Mouse (Mus musculus) CH12.LX (cell line): ENCODE measurements around the gene D230025D16Rik. TPM values are rescaled to one million over a fixed set of nuclear protein-coding genes. Genes with fewer than 3 reads are reported as not detected.

Source experiments
- DNase-seq: peaks from one replicate; pipeline ENCODE4 v3.0.0-alpha.2; 2013; ENCODE audit errors: extremely low read depth
- H3K27ac ChIP-seq: 2 replicates; pipeline ENCODE4 v1.5.1; 2012; ENCODE audit warnings: low read depth, mild to moderate bottlenecking, control low read depth, moderate library complexity; ENCODE audit not compliant: insufficient read depth
- H3K27me3 ChIP-seq: replicated peaks from 2 replicates; pipeline ENCODE3; 2012; ENCODE audit warnings: inconsistent platforms
- H3K36me3 ChIP-seq, 2 experiments: replicated peaks in 1 of 2; 2 replicates each; pipeline versions ENCODE3 to v1.6.1; 2012; ENCODE audit warnings: inconsistent platforms in 1 of 2, low read length in 1 of 2, mild to moderate bottlenecking in 1 of 2, mixed read lengths in 1 of 2, moderate library complexity in 1 of 2; ENCODE audit not compliant: control insufficient read depth in 1 of 2, insufficient read depth in 1 of 2
- H3K4me1 ChIP-seq, 2 experiments: 2 replicates each; pipeline ENCODE4 v1.6.1; 2012; ENCODE audit warnings: inconsistent platforms in 1 of 2, moderate library complexity in 1 of 2; ENCODE audit not compliant: insufficient read depth in 2 of 2, control insufficient read depth in 1 of 2
- H3K4me2 ChIP-seq: 2 replicates; pipeline ENCODE4 v1.6.1; 2012; ENCODE audit warnings: low read depth, mild to moderate bottlenecking, control low read depth; ENCODE audit not compliant: poor library complexity, insufficient read depth, severe bottlenecking
- H3K4me3 ChIP-seq, 3 experiments: fragments of 150-350 bp in 1 of 3; sonication (generic) in 1 of 3; replicated peaks in 1 of 3; 2 replicates each; pipeline versions ENCODE3 to v1.5.1; 2011 to 2012; ENCODE audit warnings: low read depth in 2 of 3, low read length in 2 of 3, mild to moderate bottlenecking in 2 of 3, moderate library complexity in 2 of 3, control low read depth in 1 of 3, improper control_type of control experiment in 1 of 3, inconsistent platforms in 1 of 3, mixed read lengths in 1 of 3; ENCODE audit not compliant: poor library complexity in 1 of 3
- H3K79me2 ChIP-seq: replicated peaks from 2 replicates; pipeline ENCODE4 v1.6.1; 2012; ENCODE audit warnings: mild to moderate bottlenecking, moderate library complexity; ENCODE audit not compliant: control insufficient read depth, poor library complexity, insufficient read depth, severe bottlenecking; ENCODE audit errors: extremely low read depth
- H3K9ac ChIP-seq: 2 replicates; pipeline ENCODE4 v1.6.1; 2012; ENCODE audit warnings: low read depth, mild to moderate bottlenecking, control low read depth, moderate library complexity; ENCODE audit not compliant: insufficient read depth
- H3K9me3 ChIP-seq: replicated peaks from 2 replicates; pipeline ENCODE3; 2012; ENCODE audit warnings: low read length, inconsistent platforms, mixed read lengths
- BHLHE40 ChIP-seq: IDR thresholded peaks from 2 replicates; pipeline ENCODE4 v1.6.1; 2011; ENCODE audit warnings: mild to moderate bottlenecking, low read depth, low read length, improper control_type of control experiment
- CHD1 ChIP-seq: IDR thresholded peaks from 2 replicates; pipeline ENCODE4 v1.6.1; 2012; ENCODE audit warnings: low read depth, low read length, improper control_type of control experiment, inconsistent platforms
- CHD2 ChIP-seq: IDR thresholded peaks from 2 replicates; pipeline ENCODE4 v1.6.1; 2011; ENCODE audit warnings: low read length, improper control_type of control experiment
- CTCF ChIP-seq, 2 experiments: IDR thresholded peaks in 1 of 2; conservative IDR thresholded peaks in 1 of 2; 2 replicates each; pipeline ENCODE4 v1.5.1; 2011 to 2012; ENCODE audit warnings: low read depth in 2 of 2, low read length in 2 of 2, improper control_type of control experiment in 1 of 2, inconsistent platforms in 1 of 2, mild to moderate bottlenecking in 1 of 2, moderate library complexity in 1 of 2
- ELF1 ChIP-seq: IDR thresholded peaks from 2 replicates; pipeline ENCODE4 v1.6.1; 2014; ENCODE audit warnings: low read depth, mild to moderate bottlenecking, inconsistent platforms, low read length, improper control_type of control experiment
- EP300 ChIP-seq: IDR thresholded peaks from 2 replicates; pipeline ENCODE4 v1.6.1; 2011; ENCODE audit warnings: low read length, improper control_type of control experiment
- HCFC1 ChIP-seq: IDR thresholded peaks from 2 replicates; pipeline ENCODE4 v1.6.1; 2012; ENCODE audit warnings: low read depth, mild to moderate bottlenecking, inconsistent platforms, low read length, improper control_type of control experiment
- IRF4 ChIP-seq: IDR thresholded peaks from 2 replicates; pipeline ENCODE4 v1.6.1; 2014; ENCODE audit warnings: low read depth, mild to moderate bottlenecking, inconsistent platforms, low read length, improper control_type of control experiment
- JUN ChIP-seq: IDR thresholded peaks from 2 replicates; pipeline ENCODE4 v1.6.1; 2011; ENCODE audit warnings: low read depth, mild to moderate bottlenecking, low read length, improper control_type of control experiment, moderate library complexity; ENCODE audit not compliant: insufficient read depth
- KAT2A ChIP-seq: IDR thresholded peaks from 2 replicates; pipeline ENCODE4 v1.6.1; 2012; ENCODE audit warnings: low read length, improper control_type of control experiment, inconsistent platforms; ENCODE audit not compliant: insufficient replicate concordance
- MAFK ChIP-seq: IDR thresholded peaks from 2 replicates; pipeline ENCODE4 v1.6.1; 2011; ENCODE audit warnings: low read length, improper control_type of control experiment; ENCODE audit not compliant: insufficient replicate concordance
- MAX ChIP-seq: IDR thresholded peaks from 2 replicates; pipeline ENCODE4 v1.6.1; 2011; ENCODE audit warnings: low read length, improper control_type of control experiment
- MAZ ChIP-seq: IDR thresholded peaks from 2 replicates; pipeline ENCODE4 v1.6.1; 2012; ENCODE audit warnings: low read depth, mild to moderate bottlenecking, inconsistent platforms, low read length, improper control_type of control experiment, moderate library complexity
- MEF2A ChIP-seq: IDR thresholded peaks from 2 replicates; pipeline ENCODE4 v1.6.1; 2014; ENCODE audit warnings: low read depth, mild to moderate bottlenecking, inconsistent platforms, low read length, improper control_type of control experiment, borderline replicate concordance
- MXI1 ChIP-seq: IDR thresholded peaks from 2 replicates; pipeline ENCODE4 v1.6.1; 2011; ENCODE audit warnings: mild to moderate bottlenecking, low read depth, low read length, improper control_type of control experiment
- NRF1 ChIP-seq: IDR thresholded peaks from 2 replicates; pipeline ENCODE4 v1.6.1; 2014; ENCODE audit warnings: low read depth, mild to moderate bottlenecking, inconsistent platforms, low read length, improper control_type of control experiment, moderate library complexity
- PAX5 ChIP-seq: IDR thresholded peaks from 2 replicates; pipeline ENCODE4 v1.6.1; 2012; ENCODE audit warnings: low read length, inconsistent platforms, mixed read lengths
- POLR2A ChIP-seq: IDR thresholded peaks from 2 replicates; pipeline ENCODE4 v1.6.1; 2011; ENCODE audit warnings: low read depth, mild to moderate bottlenecking, improper control_type of control experiment, low read length
- POLR2AphosphoS2 ChIP-seq: IDR thresholded peaks from 2 replicates; pipeline ENCODE4 v1.6.1; 2011; ENCODE audit warnings: low read depth, low read length, improper control_type of control experiment
- RAD21 ChIP-seq: IDR thresholded peaks from 2 replicates; pipeline ENCODE4 v1.6.1; 2011; ENCODE audit warnings: low read depth, mild to moderate bottlenecking, low read length, improper control_type of control experiment, moderate library complexity
- RCOR1 ChIP-seq: conservative IDR thresholded peaks from 2 replicates; pipeline ENCODE4 v1.6.1; 2012; ENCODE audit warnings: low read depth, mild to moderate bottlenecking, inconsistent platforms, low read length, improper control_type of control experiment
- SIN3A ChIP-seq: IDR thresholded peaks from 2 replicates; pipeline ENCODE4 v1.6.1; 2012; ENCODE audit warnings: low read length, improper control_type of control experiment, inconsistent platforms
- TBP ChIP-seq: conservative IDR thresholded peaks from 2 replicates; pipeline ENCODE4 v1.6.1; 2011; ENCODE audit warnings: low read depth, low read length, improper control_type of control experiment
- TCF12 ChIP-seq: IDR thresholded peaks from 2 replicates; pipeline ENCODE4 v1.6.1; 2014; ENCODE audit warnings: low read depth, mild to moderate bottlenecking, inconsistent platforms, low read length, improper control_type of control experiment
- UBTF ChIP-seq: IDR thresholded peaks from 2 replicates; pipeline ENCODE4 v1.6.1; 2012; ENCODE audit warnings: low read depth, mild to moderate bottlenecking, inconsistent platforms, low read length, improper control_type of control experiment, moderate library complexity
- USF1 ChIP-seq: IDR thresholded peaks from 2 replicates; pipeline ENCODE4 v1.6.1; 2014; ENCODE audit warnings: low read depth, mild to moderate bottlenecking, inconsistent platforms, low read length, improper control_type of control experiment
- USF2 ChIP-seq: conservative IDR thresholded peaks from 2 replicates; pipeline ENCODE4 v1.6.1; 2011; ENCODE audit warnings: low read depth, low read length, improper control_type of control experiment
- dilution Hi-C: fragments of 300-500 bp; cut with MboI; formaldehyde crosslinking; loops from 2 replicates; pipeline ENCODE4 v1.14.3; 2020; ENCODE audit warnings: low sequenced_read_pairs; ENCODE audit not compliant: extremely low pct_unique_long_range_greater_than_20kb, extremely low pct_ligation_motif_present
- in situ Hi-C: fragments of 300-500 bp; cut with MboI; formaldehyde crosslinking; loops from 3 replicates; pipeline ENCODE4 v1.14.3; 2019; ENCODE audit warnings: low sequenced_read_pairs, low pct_ligation_motif_present, low pct_unique_long_range_greater_than_20kb, mixed read lengths
- polyA plus RNA-seq: library from polyadenylated mRNA; unstranded; fragments of >175 nt; gene quantifications from 2 replicates; pipeline ENCODE4 v1.2.1, GENCODE M21; 2012; ENCODE audit warnings: low read depth; ENCODE audit not compliant: insufficient read length
- total RNA-seq, 2 experiments: library from RNA; depleted of rRNA; stranded (reverse); fragments of 300-350 nt in 1 of 2; fragments of >200 nt in 1 of 2; gene quantifications; 2 replicates each; pipeline ENCODE4 v1.2.3; 2012 to 2014

The D230025D16Rik gene
- total and polyA plus RNA-seq, 3 experiments: 10.7 to 21.5 (median 14.0) TPM

- in situ Hi-C loops: loop anchor here (5.0 kb wide), 1 partner anchor 36 kb away; the partner anchor contains the start of gene B3gnt9
- Histone ChIP-seq H3K4me3 (no peak overlapping the region), H3K4me1 (peaks cover 13 to 35% of the 10 kb centered on the region in 2 experiments), H3K27ac (no peak overlapping the region), H3K9ac (no peak overlapping the region), H3K79me2 (peaks cover 9% of the 10 kb centered on the region), H3K27me3 (no peaks in the 10 kb centered on the region), H3K36me3 (peaks cover 0 to 14% of the 10 kb centered on the region in 2 experiments), H3K9me3 (no peaks in the 10 kb centered on the region), H3K4me2 (no peak overlapping the region)
- no peak for TF ChIP-seq KAT2A
- TF ChIP-seq POLR2AphosphoS2: no peak
- TF ChIP-seq BHLHE40: no peak
- no peak for TF ChIP-seq MXI1
- TF ChIP-seq JUN: no peak
- TF ChIP-seq CTCF (conservative IDR thresholded peaks at IDR 0.05 in 1 of 2, IDR thresholded peaks at IDR 0.05 in 1 of 2; ENCODE audit: low read depth in 2 of 2, low read length in 2 of 2): no peak
- TF ChIP-seq ELF1: no peak
- TF ChIP-seq USF1: no peak
- dilution Hi-C loops: no loop called here
- no peak for DNase-seq
Measured at GRCm38 (mm10) chr8:105293405-105293804, 68.5 kb downstream of the D230025D16Rik start.

GRCm38 (mm10) chr8:105294776-105295175 lies 69.8 kb downstream of the D230025D16Rik start:
- peak overlapping the region; percentile 88 for H3K4me2 ChIP-seq

GRCm38 (mm10) chr8:105295256-105295655 lies 70.3 kb downstream of the D230025D16Rik start:
- H3K4me2 ChIP-seq: peak overlapping the region; percentile 88
- H3K27ac ChIP-seq: peak overlapping the region; percentile 65
- in situ Hi-C loops (no loop called here), dilution Hi-C loops (no loop called here)
- H3K27me3 ChIP-seq: no peaks in the 10 kb centered on the region
- peaks cover 8 to 42% of the 10 kb centered on the region in 2 experiments for H3K4me1 ChIP-seq
- peak; percentile 61 for DNase-seq
- peak overlapping the region; percentile 57 to 96 (median 82) for H3K4me3 ChIP-seq
- H3K79me2 ChIP-seq: peaks cover 23% of the 10 kb centered on the region
- peaks cover 5 to 30% of the 10 kb centered on the region in 2 experiments for H3K36me3 ChIP-seq
- peak overlapping the region; percentile 45; the same call in 1 of the 2 replicates for H3K9ac ChIP-seq
- TF ChIP-seq MAX (peak; percentile 58; the same call in 1 of the 2 replicates), EP300 (peak; percentile 65), MAZ (0 out of 2 replicates have a peak, but pooled peaks have one; percentile 51), TCF12 (peak; percentile 77), BHLHE40 (0 out of 2 replicates have a peak, but pooled peaks have one; percentile 9), IRF4 (peak; percentile 67), HCFC1 (peak; percentile 31; the same call in 1 of the 2 replicates), CHD2 (peak; percentile 44; the same call in 1 of the 2 replicates), CTCF (conservative IDR thresholded peaks at IDR 0.05 in 1 of 2, IDR thresholded peaks at IDR 0.05 in 1 of 2; ENCODE audit: low read depth in 2 of 2, low read length in 2 of 2) (no peak), RAD21 (no peak), CHD1 (0 out of 2 replicates have a peak, but pooled peaks have one; percentile 34), TBP (no peak), SIN3A (peak; percentile 19; the same call in 1 of the 2 replicates), RCOR1 (peak; percentile 91; the same call in 1 of the 2 replicates)
- no peaks in the 10 kb centered on the region for H3K9me3 ChIP-seq

More at GRCm38 (mm10) chr8:105294776-105295175, 69.8 kb downstream of the D230025D16Rik start:
- dilution Hi-C loops (no loop called here), in situ Hi-C loops (loop anchor here (5.0 kb wide), 1 partner anchor 37 kb away; the partner anchor contains the start of gene B3gnt9)
- peaks cover 20% of the 10 kb centered on the region for H3K79me2 ChIP-seq
- 0 out of 2 replicates have a peak overlapping the region, but pooled peaks have one; percentile 45 for H3K9ac ChIP-seq
- H3K9me3 ChIP-seq: no peaks in the 10 kb centered on the region
- no peak for TF ChIP-seq MAZ
- TF ChIP-seq RCOR1: no peak
- no peak for TF ChIP-seq PAX5
- no peak for TF ChIP-seq UBTF
- no peak for TF ChIP-seq ELF1
- TF ChIP-seq USF2: no peak
- TF ChIP-seq MEF2A: no peak
- TF ChIP-seq POLR2A: no peak
- no peak for TF ChIP-seq SIN3A
- TF ChIP-seq MAFK: no peak
- no peak for TF ChIP-seq USF1
- no peak for TF ChIP-seq NRF1
- TF ChIP-seq HCFC1: no peak
- H3K4me1 ChIP-seq: peaks cover 12 to 42% of the 10 kb centered on the region in 2 experiments
- peaks cover under 1 to 26% of the 10 kb centered on the region in 2 experiments for H3K36me3 ChIP-seq
- no peaks in the 10 kb centered on the region for H3K27me3 ChIP-seq
- DNase-seq: no peak
- peak overlapping the region in 1 of 3 experiments; percentile 57 for H3K4me3 ChIP-seq
- H3K27ac ChIP-seq: peak overlapping the region; percentile 65; the same call in 1 of the 2 replicates
